Mouse (Mus musculus) ES-Bruce4 (cell line): ENCODE data around the gene Olfr420. TPM values are rescaled to one million over a fixed set of nuclear protein-coding genes. Genes with fewer than 3 reads are reported as not detected.

Experiments used
- H3K27ac ChIP-seq: 2 replicates; pipeline ENCODE4 v1.5.1; 2012; ENCODE audit warnings: low read length, inconsistent platforms; ENCODE audit not compliant: insufficient read depth
- H3K27me3 ChIP-seq: 2 replicates; pipeline ENCODE4 v1.6.1; 2012; ENCODE audit warnings: mild to moderate bottlenecking, low read length, inconsistent platforms; ENCODE audit not compliant: control insufficient read depth, poor library complexity, insufficient read depth, severe bottlenecking
- H3K36me3 ChIP-seq: 2 replicates; pipeline ENCODE4 v1.6.1; 2012; ENCODE audit warnings: inconsistent platforms, mild to moderate bottlenecking, low read length, moderate library complexity; ENCODE audit not compliant: control insufficient read depth, poor library complexity, insufficient read depth, severe bottlenecking
- H3K4me1 ChIP-seq: one replicate; pipeline ENCODE4 v1.8.1; 2011; ENCODE audit warnings: low read length; ENCODE audit not compliant: control insufficient read depth, insufficient read depth
- H3K4me3 ChIP-seq: 2 replicates; pipeline ENCODE4 v1.5.1; 2011; ENCODE audit warnings: low read depth, mild to moderate bottlenecking, low read length
- H3K9ac ChIP-seq: 2 replicates; pipeline ENCODE4 v1.6.1; 2012; ENCODE audit warnings: low read depth, mild to moderate bottlenecking, inconsistent platforms; ENCODE audit not compliant: poor library complexity, severe bottlenecking
- H3K9me3 ChIP-seq: replicated peaks from 2 replicates; pipeline ENCODE4 v1.6.1; 2012; ENCODE audit warnings: mild to moderate bottlenecking, low read length, inconsistent platforms; ENCODE audit not compliant: control insufficient read depth, poor library complexity, insufficient read depth, severe bottlenecking
- CTCF ChIP-seq: IDR thresholded peaks from one replicate; pipeline ENCODE4 v1.8.1; 2011; ENCODE audit warnings: low read depth, low read length
- EP300 ChIP-seq: IDR thresholded peaks from 2 replicates; pipeline ENCODE4 v1.6.1; 2011; ENCODE audit warnings: low read depth, low read length; ENCODE audit not compliant: insufficient read depth
- POLR2A ChIP-seq: IDR thresholded peaks from one replicate; pipeline ENCODE4 v1.8.1; 2011; ENCODE audit warnings: low read length; ENCODE audit not compliant: insufficient read depth
- polyA plus RNA-seq: library from polyadenylated mRNA; stranded (reverse); fragments of >200 nt; gene quantifications from 2 replicates; pipeline ENCODE4 v1.2.4, GENCODE M21; 2011; ENCODE audit warnings: low read depth; ENCODE audit not compliant: missing spikeins, insufficient read depth, insufficient read length

Olfr420 gene
- polyA plus RNA-seq, 1 experiment: not detected

DNA sequence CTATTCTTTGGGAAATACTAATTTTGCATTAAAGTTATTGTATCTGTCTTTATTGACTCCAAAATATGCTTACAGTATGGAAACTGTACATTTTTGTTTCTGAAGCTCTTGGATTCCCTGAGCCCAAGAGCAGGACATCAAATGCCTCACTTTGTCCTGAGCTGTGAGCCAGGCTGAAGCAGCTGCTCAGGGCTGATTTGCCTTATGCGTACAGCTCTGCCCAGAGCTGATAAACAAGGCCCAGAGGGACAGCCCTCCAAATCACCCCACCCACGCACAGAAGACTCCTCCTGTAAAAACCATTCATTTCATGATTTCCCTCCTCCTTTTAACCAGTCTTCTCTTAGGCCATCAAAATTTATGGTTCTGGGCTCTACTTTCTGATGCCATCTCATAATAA, 16.1 kb downstream of the Olfr420 start:
- H3K27ac ChIP-seq: peak overlapping the region; percentile 92
- no peak for TF ChIP-seq EP300
- TF ChIP-seq POLR2A: no peak
- TF ChIP-seq CTCF: no peak

DNA sequence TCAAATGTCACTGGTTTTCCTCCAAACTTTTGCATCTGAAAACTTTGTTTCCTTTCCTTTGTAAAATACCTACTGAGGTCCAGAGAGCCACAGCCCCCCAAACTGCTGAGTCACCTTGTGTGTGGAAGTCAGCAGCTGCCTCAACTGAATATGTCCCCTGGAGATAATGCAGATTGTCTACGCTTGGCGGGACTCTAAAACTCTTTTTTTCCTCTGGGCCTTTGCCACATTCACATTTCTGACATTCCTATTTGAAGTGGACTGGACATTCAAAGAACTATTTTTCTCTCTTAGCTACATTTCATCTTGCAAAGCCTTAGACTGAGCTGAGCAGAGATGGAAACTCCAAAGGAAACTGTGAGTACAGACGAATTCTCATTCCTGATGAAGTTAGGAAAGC, 17.2 kb downstream of the Olfr420 start, which contains the start of gene Spta1:
Gene Spta1, plus strand, starts transcription at position 172 of the 400 bp plus-strand sequence.
- H3K27me3 ChIP-seq: no peaks in the 10 kb centered on the region
- H3K27ac ChIP-seq: peak within 1 kb of the TSS; percentile 94
- H3K36me3 ChIP-seq: peaks cover 3% of the 10 kb centered on the region; the same call in 1 of the 2 replicates
- TF ChIP-seq POLR2A (no peak), EP300 (peak; percentile 88)
- H3K4me1 ChIP-seq: peaks cover 3% of the 10 kb centered on the region
- no peaks in the 10 kb centered on the region for H3K9me3 ChIP-seq
- no peak within 1 kb of the TSS for H3K9ac ChIP-seq
- H3K4me3 ChIP-seq: no peak within 1 kb of the TSS

More for the DNA sequence above, 16.1 kb downstream of the Olfr420 start:
- Histone ChIP-seq H3K27me3 (no peaks in the 10 kb centered on the region), H3K36me3 (peaks cover 3% of the 10 kb centered on the region; the same call in 1 of the 2 replicates), H3K4me1 (peaks cover 3% of the 10 kb centered on the region), H3K9me3 (no peaks in the 10 kb centered on the region), H3K4me3 (no peak overlapping the region), H3K9ac (no peak overlapping the region)

DNA sequence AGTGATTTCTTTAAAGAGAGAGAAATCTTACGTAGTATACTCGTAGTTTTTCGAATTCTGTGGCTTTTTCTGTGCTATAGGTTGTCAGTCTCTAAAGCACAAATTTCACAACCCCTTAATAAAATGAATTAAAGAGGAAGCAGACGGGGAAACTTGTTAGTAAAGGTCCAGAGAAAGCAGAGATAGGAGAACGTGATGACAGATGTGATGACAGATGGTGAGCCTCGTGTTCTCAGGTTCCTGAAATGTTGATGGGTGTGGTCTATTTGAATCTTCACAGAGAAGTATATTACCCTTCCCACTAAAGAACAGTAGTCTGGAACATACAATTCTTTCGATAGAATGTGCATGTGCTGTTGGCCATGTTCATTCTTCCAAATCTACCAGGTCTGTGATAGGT, 49.3 kb downstream of the Olfr420 start:
- H3K9me3 ChIP-seq: no peaks in the 10 kb centered on the region
- H3K36me3 ChIP-seq: peaks cover 1% of the 10 kb centered on the region; the same call in 1 of the 2 replicates
- H3K27ac ChIP-seq: no peak overlapping the region
- no peaks in the 10 kb centered on the region for H3K4me1 ChIP-seq
- no peaks in the 10 kb centered on the region for H3K27me3 ChIP-seq
- TF ChIP-seq POLR2A (no peak), CTCF (no peak)
- H3K9ac ChIP-seq: no peak overlapping the region
- H3K4me3 ChIP-seq: no peak overlapping the region

Other genes starting within 250 kb of the Olfr420 start
- gene Ifi211, start 242.6 kb upstream of the Olfr420 start, polyA plus RNA-seq: not detected in 2 replicates
- not detected in 2 replicates for gene Mndal, start 213.1 kb upstream of the Olfr420 start, polyA plus RNA-seq
- 0.24 TPM in 1 of 2 replicates, not detected in the other for gene Ifi203, start 213.0 kb upstream of the Olfr420 start, polyA plus RNA-seq
- gene Ifi202b, start 172.9 kb upstream of the Olfr420 start, polyA plus RNA-seq: not detected in 2 replicates
- gene Ifi205, start 123.8 kb upstream of the Olfr420 start, polyA plus RNA-seq: not detected in 2 replicates
- not detected in 2 replicates for gene Olfr433, start 114.9 kb upstream of the Olfr420 start, polyA plus RNA-seq
- not detected in 2 replicates for gene Olfr432, start 106.4 kb upstream of the Olfr420 start, polyA plus RNA-seq
- gene Olfr430, start 89.0 kb upstream of the Olfr420 start, polyA plus RNA-seq: not detected in 2 replicates
- not detected in 2 replicates for gene Olfr429, start 71.3 kb upstream of the Olfr420 start, polyA plus RNA-seq
- not detected in 2 replicates for gene Olfr427, start 58.7 kb upstream of the Olfr420 start, polyA plus RNA-seq
- gene Olfr231, start 34.5 kb upstream of the Olfr420 start, polyA plus RNA-seq: not detected in 2 replicates
- gene Olfr424, start 24.1 kb upstream of the Olfr420 start, polyA plus RNA-seq: not detected in 2 replicates
- gene Spta1, start 17.1 kb downstream of the Olfr420 start, polyA plus RNA-seq: 0.91 and 0.94 TPM in 2 replicates
- not detected in 2 replicates for gene Olfr419, start 96.4 kb downstream of the Olfr420 start, polyA plus RNA-seq
- not detected in 2 replicates for gene Mptx1, start 174.9 kb downstream of the Olfr420 start, polyA plus RNA-seq
- not detected in 2 replicates for gene Olfr417, start 209.5 kb downstream of the Olfr420 start, polyA plus RNA-seq
- not detected in 2 replicates for gene Olfr248, start 235.4 kb downstream of the Olfr420 start, polyA plus RNA-seq